In genomic region chr11:47333702-47334101, GRCm38 (mm10) we compare ENCODE assay signal across 26 mouse cellular contexts.
"Had no signal": no experiment of that assay in that cellular context is flagged by ENCODE, and none has a peak within 500 bp of the region (broad histone marks: within the 10 kb centered on the region; RNA-seq: fewer than 3 reads in every experiment).

No protein-coding gene starts in this region.

- H3K27ac ChIP-seq: heart, adult 2 months; heart, embryonic 13.5 days; heart, embryonic 15.5 days; hindbrain, embryonic 13.5 days; hindbrain, embryonic 15.5 days; hindbrain, postnatal 0 days; layer of hippocampus, adult 2 months; left cerebral cortex, adult 2 months; limb, embryonic 10.5 days; limb, embryonic 12.5 days; liver, embryonic 13.5 days had no signal

- H3K9ac ChIP-seq: heart, embryonic 13.5 days; heart, embryonic 15.5 days; hindbrain, embryonic 13.5 days; hindbrain, embryonic 15.5 days; limb, embryonic 12.5 days; liver, embryonic 13.5 days had no signal

- DNase-seq: gastrocnemius, postnatal 14 days; gastrocnemius, postnatal 36 days; heart, adult 11 months; heart, adult 2 months; heart, postnatal 14 days; heart, postnatal 36 days; kidney, adult 11 months; kidney, adult 2 months; kidney, adult 9 months; kidney, postnatal 10 days; kidney, postnatal 25 days; kidney, postnatal 4 days; liver; liver, embryonic 13.5 days had no signal

- H3K9me3 ChIP-seq: heart, embryonic 13.5 days; heart, embryonic 15.5 days; hindbrain, embryonic 13.5 days; hindbrain, embryonic 15.5 days; limb, embryonic 10.5 days; limb, embryonic 12.5 days; liver, embryonic 13.5 days had no signal

- ATAC-seq: hindbrain, postnatal 0 days; intestine, embryonic 16.5 days had no signal

- H3K4me1 ChIP-seq: hindbrain, embryonic 13.5 days; hindbrain, embryonic 15.5 days; limb, embryonic 10.5 days; limb, embryonic 12.5 days; liver, embryonic 13.5 days had no signal

- H3K27me3 ChIP-seq: heart, embryonic 13.5 days; heart, embryonic 15.5 days; hindbrain, embryonic 13.5 days; hindbrain, embryonic 15.5 days; limb, embryonic 12.5 days; liver, embryonic 13.5 days had no signal

- H3K4me3 ChIP-seq: heart, adult 2 months; heart, embryonic 13.5 days; heart, embryonic 15.5 days; hindbrain, embryonic 13.5 days; hindbrain, embryonic 15.5 days; layer of hippocampus, adult 2 months; left cerebral cortex, adult 2 months; limb, embryonic 10.5 days; limb, embryonic 12.5 days; liver, embryonic 13.5 days had no signal

- H3K4me2 ChIP-seq: heart, embryonic 11.5 days; heart, embryonic 13.5 days; heart, embryonic 15.5 days; hindbrain, embryonic 13.5 days; hindbrain, embryonic 15.5 days; limb, embryonic 12.5 days; liver, embryonic 11.5 days; liver, embryonic 13.5 days had no signal

- H3K36me3 ChIP-seq: heart, embryonic 13.5 days; heart, embryonic 15.5 days; hindbrain, embryonic 13.5 days; hindbrain, embryonic 15.5 days; limb, embryonic 10.5 days; limb, embryonic 12.5 days; liver, embryonic 13.5 days had no signal
